In the genomic region with DNA sequence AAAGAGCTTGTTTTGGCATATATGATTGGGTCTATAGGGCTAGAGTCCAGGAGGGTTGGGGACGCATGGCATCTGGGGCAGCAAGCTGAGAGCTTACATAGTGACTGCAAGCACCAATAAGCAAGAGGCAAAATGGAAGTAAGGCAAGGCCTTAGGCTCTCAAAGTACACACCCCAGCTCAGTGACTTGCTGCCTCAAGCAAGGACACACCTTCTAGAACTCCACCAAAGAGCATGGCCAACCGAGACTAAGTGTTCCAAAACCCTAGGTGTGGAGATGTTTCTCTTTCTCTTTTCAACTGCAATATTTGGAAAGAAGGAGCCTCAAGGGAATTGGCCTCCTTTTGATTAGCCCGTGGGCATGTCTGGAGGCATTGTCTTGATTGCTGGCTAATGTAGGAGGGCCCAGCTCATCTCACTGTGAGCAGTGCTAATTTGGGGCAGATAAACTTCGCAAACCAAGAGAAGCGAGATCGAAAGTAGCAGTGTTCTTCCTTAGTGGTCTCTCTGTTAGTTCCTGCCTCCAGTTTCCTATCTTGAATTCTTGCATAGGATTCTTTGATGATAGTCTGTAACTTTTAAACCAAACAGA, we compare ENCODE assay signal across 19 mouse cellular contexts.
"Had no signal": no experiment of that assay in that cellular context is flagged by ENCODE, and none has a peak within 500 bp of the region (broad histone marks: within the 10 kb centered on the region; RNA-seq: fewer than 3 reads in every experiment).

No protein-coding gene starts in this region.

- H3K4me1 ChIP-seq: midbrain, embryonic 10.5 days; midbrain, embryonic 12.5 days; neural tube, embryonic 13.5 days; neural tube, embryonic 15.5 days had no signal

- DNase-seq: lung, adult 18-20 months; lung, embryonic 14.5 days; lung, postnatal 10 days; midbrain, embryonic 14.5 days; retina, postnatal 1 day; right cerebral cortex, postnatal 14 days; thymus, adult 18-20 months; thymus, postnatal 25 days; thymus, postnatal 4 days had no signal

- ATAC-seq: liver, embryonic 12.5 days; midbrain, embryonic 16.5 days had no signal

- H3K27me3 ChIP-seq: liver, embryonic 12.5 days; megakaryocyte, embryonic 14.5 days; midbrain, embryonic 12.5 days; neural tube, embryonic 13.5 days; neural tube, embryonic 15.5 days had no signal

- H3K36me3 ChIP-seq: liver, embryonic 12.5 days; midbrain, embryonic 10.5 days; midbrain, embryonic 12.5 days; neural tube, embryonic 15.5 days had no signal

- H3K4me3 ChIP-seq: liver, embryonic 12.5 days; megakaryocyte, embryonic 14.5 days; midbrain, embryonic 10.5 days; midbrain, embryonic 12.5 days; myocyte; neural tube, embryonic 13.5 days; neural tube, embryonic 15.5 days had no signal

- H3K27ac ChIP-seq: liver, embryonic 12.5 days; liver, embryonic 14.5 days; macrophage; midbrain, embryonic 10.5 days; midbrain, embryonic 12.5 days; neural tube, embryonic 13.5 days; neural tube, embryonic 15.5 days had no signal
